Mouse (Mus musculus) olfactory bulb, adult 2 months (tissue): ENCODE results near the gene Ntm.

Experiments used
- CTCF ChIP-seq: fragments of 200-500 bp; IDR thresholded peaks from 2 replicates; pipeline ENCODE4 v1.5.1; 2012; ENCODE audit warnings: low read depth, mild to moderate bottlenecking, low read length, moderate library complexity; ENCODE audit not compliant: insufficient read depth
- POLR2A ChIP-seq: fragments of 200-500 bp; IDR thresholded peaks from 2 replicates; pipeline ENCODE4 v1.6.1; 2012; ENCODE audit warnings: mild to moderate bottlenecking, low read depth, low read length, moderate library complexity; ENCODE audit not compliant: insufficient read depth

- no peak for TF ChIP-seq POLR2A
- no peak for TF ChIP-seq CTCF
Measured at GRCm38 (mm10) chr9:29238973-29239372, 724.0 kb downstream of the Ntm start.
